Mouse (Mus musculus): ENCODE data around the gene Atrx.

DNA sequence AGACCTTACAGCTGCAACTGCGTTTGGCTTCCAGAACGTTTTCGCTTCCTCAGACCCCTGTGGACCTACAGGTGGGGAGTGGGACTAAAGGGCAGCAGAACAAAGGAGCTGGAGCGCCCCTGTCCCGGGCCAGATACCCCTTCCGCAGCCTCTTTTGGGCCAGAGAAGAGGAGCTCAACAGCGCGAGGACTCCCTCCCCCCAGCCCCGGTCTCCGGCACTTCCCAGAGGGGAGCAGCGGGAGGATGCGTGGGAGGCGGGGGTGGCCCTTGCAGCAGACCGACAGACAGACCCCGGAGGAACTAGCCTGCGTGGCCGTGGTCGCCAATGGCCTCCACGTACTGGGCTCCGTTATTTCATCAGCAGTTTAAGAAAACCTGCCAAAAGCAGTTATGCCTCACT lies 165.6 kb downstream of the Atrx start:
- TF ChIP-seq CTCF (IDR thresholded peaks at IDR 0.05; ENCODE audit: low read depth) = no peak
- TF ChIP-seq EP300 (IDR thresholded peaks at IDR 0.05; ENCODE audit: low read depth) = no peak
